20 mouse cellular contexts compared by ENCODE assay signal in the genomic region with DNA sequence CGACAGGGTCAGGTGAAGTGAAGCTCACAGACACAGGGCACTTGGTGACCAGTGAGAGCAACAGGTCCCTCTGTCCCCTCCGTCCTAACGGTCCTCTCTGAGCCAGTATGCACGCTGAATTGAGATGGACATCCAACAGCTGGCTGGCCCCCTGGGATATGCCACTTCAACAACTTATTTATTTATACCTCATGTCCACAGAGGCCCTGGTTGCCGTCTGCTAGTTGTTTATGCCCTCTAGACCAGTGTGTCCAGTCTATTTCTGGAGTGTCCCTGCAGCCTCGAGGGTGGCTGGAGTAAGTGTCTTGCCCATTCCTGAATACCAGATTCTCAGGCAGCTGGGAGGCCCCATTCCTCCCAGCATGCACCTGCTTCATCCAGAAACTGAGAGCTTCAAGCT. TPM values are rescaled to one million over a fixed set of nuclear protein-coding genes. Genes with fewer than 3 reads are reported as not detected.
DNase-seq lines count a peak whose midpoint lies in the region; ATAC-seq and TF ChIP-seq lines count a peak whose summit lies in the region.
"Had no signal": no experiment of that assay in that cellular context is flagged by ENCODE, and none has a peak within 500 bp of the region (broad histone marks: within the 10 kb centered on the region; RNA-seq: fewer than 3 reads in every experiment).

No protein-coding gene starts in this region.

- peaks cover 18% of the 10 kb centered on the region for H3K36me3 ChIP-seq in heart, embryonic 13.5 days
- H3K36me3 ChIP-seq in limb, embryonic 14.5 days (ENCODE audit: control insufficient read depth, insufficient read depth, low read length) = peaks cover 7% of the 10 kb centered on the region
- peaks cover 29% of the 10 kb centered on the region for H3K36me3 ChIP-seq in forebrain, embryonic 14.5 days (ENCODE audit: control insufficient read depth, insufficient read depth, low read length)
- H3K36me3 ChIP-seq: liver, embryonic 15.5 days had no signal

- no peak overlapping the region for H3K4me2 ChIP-seq in heart, embryonic 13.5 days
- H3K4me2 ChIP-seq in limb, embryonic 14.5 days (replicated peaks; ENCODE audit: low read depth, low read length, severe bottlenecking) = no peak overlapping the region
- H3K4me2 ChIP-seq in forebrain, embryonic 14.5 days (ENCODE audit: low read length) = no peak overlapping the region
- H3K4me2 ChIP-seq: embryonic facial prominence, embryonic 13.5 days; hindbrain, embryonic 15.5 days; limb, embryonic 15.5 days; liver, embryonic 15.5 days; midbrain, embryonic 12.5 days had no signal

- H3K9ac ChIP-seq in heart, embryonic 13.5 days = no peak overlapping the region
- no peak overlapping the region for H3K9ac ChIP-seq in limb, embryonic 14.5 days (ENCODE audit: low read depth, low read length, severe bottlenecking)
- H3K9ac ChIP-seq in forebrain, embryonic 14.5 days (ENCODE audit: low read length) = no peak overlapping the region
- H3K9ac ChIP-seq: embryonic facial prominence, embryonic 13.5 days; hindbrain, embryonic 15.5 days; limb, embryonic 15.5 days; liver, embryonic 15.5 days; midbrain, embryonic 12.5 days had no signal

- no peaks in the 10 kb centered on the region for H3K27me3 ChIP-seq in heart, embryonic 13.5 days (replicated peaks)
- no peaks in the 10 kb centered on the region for H3K27me3 ChIP-seq in limb, embryonic 14.5 days (ENCODE audit: control insufficient read depth, insufficient read depth, low read length)
- H3K27me3 ChIP-seq in forebrain, embryonic 14.5 days (replicated peaks; ENCODE audit: control insufficient read depth, insufficient read depth, low read length) = no peaks in the 10 kb centered on the region
- H3K27me3 ChIP-seq: embryonic facial prominence, embryonic 13.5 days; hindbrain, embryonic 15.5 days; limb, embryonic 15.5 days; liver, embryonic 15.5 days; midbrain, embryonic 12.5 days; Patski had no signal

- H3K9me3 ChIP-seq in heart, embryonic 13.5 days = peaks cover 13% of the 10 kb centered on the region
- no peaks in the 10 kb centered on the region for H3K9me3 ChIP-seq in limb, embryonic 14.5 days (ENCODE audit: control insufficient read depth, low read length)
- no peaks in the 10 kb centered on the region for H3K9me3 ChIP-seq in forebrain, embryonic 14.5 days (replicated peaks; ENCODE audit: control insufficient read depth, low read length)
- H3K9me3 ChIP-seq: hindbrain, embryonic 15.5 days; limb, embryonic 15.5 days; liver, embryonic 15.5 days had no signal

- no peak overlapping the region for H3K4me3 ChIP-seq in heart, embryonic 13.5 days
- H3K4me3 ChIP-seq in limb, embryonic 14.5 days (replicated peaks; ENCODE audit: low read length) = no peak overlapping the region
- H3K4me3 ChIP-seq in forebrain, embryonic 14.5 days (ENCODE audit: low read depth, low read length) = no peak overlapping the region
- H3K4me3 ChIP-seq: embryonic facial prominence, embryonic 13.5 days; hindbrain, embryonic 15.5 days; limb, embryonic 15.5 days; liver, embryonic 15.5 days; midbrain, embryonic 12.5 days had no signal

- 32% methylated on average over 6 of the region's 6 CpGs for WGBS in heart, embryonic 13.5 days
- WGBS in limb, embryonic 14.5 days = 80% methylated on average over 6 of the region's 6 CpGs
- 92% methylated on average over 6 of the region's 6 CpGs for WGBS in forebrain, embryonic 14.5 days

- peak; percentile 79 for DNase-seq in gastrocnemius, adult 18-20 months (ENCODE audit: low spot score)
- no peak for DNase-seq in gastrocnemius, postnatal 4 days (ENCODE audit: low spot score in 2 of 2)
- peak; percentile 28 to 63 for DNase-seq in gastrocnemius, postnatal 36 days
- DNase-seq in limb, embryonic 14.5 days (ENCODE audit: low spot score) = no peak
- DNase-seq in forebrain, embryonic 14.5 days (ENCODE audit: low spot score) = no peak
- DNase-seq in urinary bladder, postnatal 14 days (ENCODE audit: low spot score) = no peak
- no peak for DNase-seq in layer of hippocampus, postnatal 25 days (ENCODE audit: extremely low spot score in 1 of 2, low spot score in 1 of 2)
- DNase-seq: adrenal gland, adult 8-10 months; cerebellum, adult 9-11 months; retina, postnatal 1 day; thymus, postnatal 14 days had no signal

- H3K27ac ChIP-seq in heart, embryonic 13.5 days (replicated peaks) = peak overlapping the region; percentile 66
- H3K27ac ChIP-seq in limb, embryonic 14.5 days (replicated peaks; ENCODE audit: low read depth, low read length) = no peak overlapping the region
- no peak overlapping the region for H3K27ac ChIP-seq in forebrain, embryonic 14.5 days (ENCODE audit: low read depth, low read length)
- H3K27ac ChIP-seq: embryonic facial prominence, embryonic 13.5 days; hindbrain, embryonic 15.5 days; limb, embryonic 15.5 days; liver, embryonic 15.5 days; midbrain, embryonic 12.5 days had no signal

- peaks cover 57% of the 10 kb centered on the region for H3K4me1 ChIP-seq in heart, embryonic 13.5 days
- no peaks in the 10 kb centered on the region for H3K4me1 ChIP-seq in limb, embryonic 14.5 days (ENCODE audit: control insufficient read depth, insufficient read depth, low read length)
- no peaks in the 10 kb centered on the region for H3K4me1 ChIP-seq in forebrain, embryonic 14.5 days (ENCODE audit: control insufficient read depth, insufficient read depth, low read length)
- H3K4me1 ChIP-seq: limb, embryonic 15.5 days; liver, embryonic 15.5 days had no signal

- no peak for TF ChIP-seq POLR2A in limb, embryonic 14.5 days (IDR thresholded peaks at IDR 0.05; ENCODE audit: borderline replicate concordance, extremely low read depth, insufficient read depth, insufficient read length)

- intact Hi-C loops in gastrocnemius, postnatal 36 days (cut with DNase I) = no loop called here

- peak; percentile 19; the same call in 1 of the 2 replicates for ATAC-seq in heart, embryonic 13.5 days (ENCODE audit: extremely low read depth, insufficient number of reproducible peaks, low FRiP score, low TSS enrichment)
- ATAC-seq in limb, embryonic 14.5 days (ENCODE audit: low FRiP score, low read depth) = peak; percentile 10; the same call in 1 of the 2 replicates
- ATAC-seq in forebrain, embryonic 14.5 days = no peak
- ATAC-seq: CD4-positive, CD25-positive, alpha-beta regulatory T cell, adult 4 months; intestine, embryonic 16.5 days; Patski had no signal

RNA-seq across cellular contexts. Expression of gene Castor2, which starts 24.3 kb away (rescaled TPM):
- total RNA-seq in gastrocnemius, adult 18-20 months (2021) = 10 to 100 TPM; 42.9 to 67.4 TPM
- 100 to 1,000 TPM in 1 of 2 experiments, 10 to 100 TPM in 1; 92.5 to 118 TPM for total RNA-seq in gastrocnemius, postnatal 4 days (2021)
- 10 to 100 TPM; 37.2 to 47.7 TPM for total RNA-seq in gastrocnemius, postnatal 36 days (2021)
- 5.3 and 6.4 TPM in 2 replicates for polyA plus RNA-seq in heart, embryonic 13.5 days (2015; fragmentation: Nextera tagmentation; extraction: Ambion mirVana)
- polyA plus RNA-seq in limb, embryonic 14.5 days (2012; rRNA removed) = 10.3 and 13.4 TPM in 2 replicates
- 10.8 and 11.5 TPM in 2 replicates for polyA plus RNA-seq in limb, embryonic 14.5 days (2014; fragmentation: Nextera tagmentation; extraction: Ambion mirVana)
- polyA plus RNA-seq in forebrain, embryonic 14.5 days (2014; fragmentation: Nextera tagmentation; extraction: Ambion mirVana) = 21.9 and 23.1 TPM in 2 replicates
- 10 to 100 TPM; 64.5 to 69.2 TPM for total RNA-seq in layer of hippocampus, postnatal 25 days (2021)

RNA-seq across cellular contexts. Expression of gene Rcc1l, which starts 52.7 kb away (rescaled TPM):
- total RNA-seq in gastrocnemius, adult 18-20 months (2021) = 10 to 100 TPM; 22.7 to 25.2 TPM
- total RNA-seq in gastrocnemius, postnatal 4 days (2021) = 10 to 100 TPM; 18.7 to 23.8 TPM
- total RNA-seq in gastrocnemius, postnatal 36 days (2021) = 10 to 100 TPM; 19.7 to 24.1 TPM
- 24.3 and 25.4 TPM in 2 replicates for polyA plus RNA-seq in heart, embryonic 13.5 days (2015; fragmentation: Nextera tagmentation; extraction: Ambion mirVana)
- 24.7 and 26.4 TPM in 2 replicates for polyA plus RNA-seq in limb, embryonic 14.5 days (2012; rRNA removed)
- 30.1 and 30.4 TPM in 2 replicates for polyA plus RNA-seq in limb, embryonic 14.5 days (2014; fragmentation: Nextera tagmentation; extraction: Ambion mirVana)
- polyA plus RNA-seq in forebrain, embryonic 14.5 days (2014; fragmentation: Nextera tagmentation; extraction: Ambion mirVana) = 20.1 and 20.4 TPM in 2 replicates
- total RNA-seq in layer of hippocampus, postnatal 25 days (2021) = 10 to 100 TPM; 14.0 to 15.7 TPM

RNA-seq across cellular contexts. Expression of gene Gtf2ird2, which starts 60.0 kb away (rescaled TPM):
- total RNA-seq in gastrocnemius, adult 18-20 months (2021) = 1 to 10 TPM; 5.0 to 6.3 TPM
- 10 to 100 TPM in 1 of 2 experiments, 1 to 10 TPM in 1; 9.8 to 10.3 TPM for total RNA-seq in gastrocnemius, postnatal 4 days (2021)
- total RNA-seq in gastrocnemius, postnatal 36 days (2021) = 1 to 10 TPM; 5.1 to 5.6 TPM
- 5.8 and 6.3 TPM in 2 replicates for polyA plus RNA-seq in heart, embryonic 13.5 days (2015; fragmentation: Nextera tagmentation; extraction: Ambion mirVana)
- 14.8 and 15.8 TPM in 2 replicates for polyA plus RNA-seq in limb, embryonic 14.5 days (2012; rRNA removed)
- polyA plus RNA-seq in limb, embryonic 14.5 days (2014; fragmentation: Nextera tagmentation; extraction: Ambion mirVana) = 7.9 and 8.5 TPM in 2 replicates
- polyA plus RNA-seq in forebrain, embryonic 14.5 days (2014; fragmentation: Nextera tagmentation; extraction: Ambion mirVana) = 5.7 and 7.7 TPM in 2 replicates
- 10 to 100 TPM; 14.8 to 15.4 TPM for total RNA-seq in layer of hippocampus, postnatal 25 days (2021)

Comparison
In these comparisons a context has a peak if more than half of its experiments do, and no peak if none do; other contexts are left out.
1. DNase-seq: peak in gastrocnemius, adult 18-20 months (single experiment) and gastrocnemius, postnatal 36 days (2 of 2); none in gastrocnemius, postnatal 4 days (0 of 2), limb, embryonic 14.5 days (single experiment), forebrain, embryonic 14.5 days (single experiment), urinary bladder, postnatal 14 days (single experiment) and layer of hippocampus, postnatal 25 days (0 of 2).